Comparison of ENCODE assay signal across 8 mouse cellular contexts in the genomic region with DNA sequence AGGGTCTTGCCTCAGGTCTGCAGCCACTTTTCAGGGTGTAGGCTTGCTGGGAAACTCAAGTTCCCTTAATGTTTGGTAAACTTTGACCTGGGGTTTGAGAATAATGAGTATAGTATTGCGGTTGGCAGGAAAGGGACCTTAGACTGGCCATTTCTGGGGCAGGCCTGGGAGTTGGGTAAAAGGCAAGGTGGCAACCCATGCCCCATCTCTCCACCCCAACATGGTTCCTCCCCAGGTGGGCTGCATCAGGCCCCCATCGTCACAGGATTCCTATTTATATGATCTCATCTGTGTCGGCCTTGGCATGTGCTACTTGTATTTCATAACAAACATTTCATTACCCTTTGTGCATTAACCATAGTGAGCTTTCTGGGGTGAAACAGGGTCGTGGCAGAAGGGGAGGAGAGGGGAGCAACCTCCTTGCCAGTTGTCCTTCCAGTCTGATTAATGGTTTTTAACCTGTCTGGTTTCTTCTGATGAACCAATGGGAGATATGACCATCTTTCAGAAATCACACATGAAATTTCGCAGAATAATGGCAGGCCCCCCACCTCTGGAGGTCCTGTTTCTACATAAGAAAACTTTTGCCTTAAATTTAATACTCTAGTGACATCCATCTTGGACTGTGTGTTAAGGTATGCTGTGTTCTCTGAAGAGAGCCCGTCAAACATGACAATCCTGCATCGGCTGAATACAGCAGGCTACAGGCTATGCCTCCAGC. TPM values are rescaled to one million over a fixed set of nuclear protein-coding genes. Genes with fewer than 3 reads are reported as not detected.
DNase-seq lines count a peak whose midpoint lies in the region; ATAC-seq and TF ChIP-seq lines count a peak whose summit lies in the region.

No protein-coding gene starts in this region.

- H3K4me1 ChIP-seq in embryonic facial prominence, embryonic 14.5 days (ENCODE audit: control insufficient read depth, insufficient read depth, low read length) = peaks cover 51% of the 10 kb centered on the region
- peaks cover 35% of the 10 kb centered on the region for H3K4me1 ChIP-seq in intestine, embryonic 15.5 days (replicated peaks)
- peaks cover 83% of the 10 kb centered on the region for H3K4me1 ChIP-seq in midbrain, embryonic 13.5 days (replicated peaks)

- H3K9ac ChIP-seq in embryonic facial prominence, embryonic 14.5 days (ENCODE audit: low read depth, low read length) = peak overlapping the region; percentile 94
- peak overlapping the region; percentile 91 for H3K9ac ChIP-seq in intestine, embryonic 15.5 days
- H3K9ac ChIP-seq in midbrain, embryonic 13.5 days (replicated peaks) = peak overlapping the region; percentile 72; the same call in 1 of the 2 replicates

- 12% methylated on average over 7 of the region's 7 CpGs for WGBS in embryonic facial prominence, embryonic 14.5 days
- WGBS in intestine, embryonic 15.5 days = 29% methylated on average over 7 of the region's 7 CpGs
- 11% methylated on average over 7 of the region's 7 CpGs for WGBS in midbrain, embryonic 13.5 days

- H3K27ac ChIP-seq in gastrocnemius, adult 2 months = peak overlapping the region; percentile 97
- peak overlapping the region; percentile 97 for H3K27ac ChIP-seq in embryonic facial prominence, embryonic 14.5 days (replicated peaks; ENCODE audit: low read depth, low read length)
- H3K27ac ChIP-seq in intestine, embryonic 15.5 days = peak overlapping the region; percentile 96
- H3K27ac ChIP-seq in midbrain, embryonic 13.5 days = peak overlapping the region; percentile 14; the same call in 1 of the 2 replicates

- no peaks in the 10 kb centered on the region for H3K27me3 ChIP-seq in embryonic facial prominence, embryonic 14.5 days (replicated peaks; ENCODE audit: control insufficient read depth, insufficient read depth, low read length)
- H3K27me3 ChIP-seq in intestine, embryonic 15.5 days (replicated peaks) = no peaks in the 10 kb centered on the region
- H3K27me3 ChIP-seq in midbrain, embryonic 13.5 days = peaks cover 15% of the 10 kb centered on the region

- no peak for ATAC-seq in embryonic facial prominence, embryonic 14.5 days (ENCODE audit: low read depth)
- ATAC-seq in intestine, embryonic 15.5 days = no peak
- ATAC-seq in midbrain, embryonic 13.5 days = no peak

- no peaks in the 10 kb centered on the region for H3K9me3 ChIP-seq in embryonic facial prominence, embryonic 14.5 days (ENCODE audit: control insufficient read depth, low read length)
- H3K9me3 ChIP-seq in intestine, embryonic 15.5 days = no peaks in the 10 kb centered on the region
- H3K9me3 ChIP-seq in midbrain, embryonic 13.5 days = no peaks in the 10 kb centered on the region

- intact Hi-C loops in gastrocnemius, adult 2 months (cut with DNase I) = loop anchor here (10.0 kb wide), 1 partner anchor 171 kb away; a partner anchor contains a TSS
- intact Hi-C loops in left cerebral cortex, postnatal 10 days (cut with DNase I) = no loop called here

- H3K4me2 ChIP-seq in embryonic facial prominence, embryonic 14.5 days (ENCODE audit: low read depth, low read length) = peak overlapping the region; percentile 63
- H3K4me2 ChIP-seq in intestine, embryonic 15.5 days (replicated peaks) = peak overlapping the region; percentile 82
- H3K4me2 ChIP-seq in midbrain, embryonic 13.5 days (replicated peaks) = peak overlapping the region; percentile 76

- no peak for TF ChIP-seq CTCF in gastrocnemius, adult 2 months (IDR thresholded peaks at IDR 0.05)

- no peak for DNase-seq in gastrocnemius, adult 2 months
- DNase-seq in gastrocnemius, postnatal 10 days = no peak
- no peak for DNase-seq in embryonic facial prominence, embryonic 14.5 days (ENCODE audit: low spot score)
- no peak for DNase-seq in thymus, postnatal 0 days (ENCODE audit: low spot score)
- no peak for DNase-seq in urinary bladder, postnatal 25 days (ENCODE audit: low spot score)
- no peak for DNase-seq in left cerebral cortex, postnatal 10 days (ENCODE audit: extremely low spot score in 1 of 2, low spot score in 2 of 2)

- H3K36me3 ChIP-seq in embryonic facial prominence, embryonic 14.5 days (ENCODE audit: control insufficient read depth, insufficient read depth, low read length) = peaks cover 13% of the 10 kb centered on the region; the same call in 1 of the 2 replicates
- H3K36me3 ChIP-seq in intestine, embryonic 15.5 days = no peaks in the 10 kb centered on the region
- H3K36me3 ChIP-seq in midbrain, embryonic 13.5 days = no peaks in the 10 kb centered on the region

- peak overlapping the region; percentile 81 for H3K4me3 ChIP-seq in gastrocnemius, adult 2 months
- H3K4me3 ChIP-seq in embryonic facial prominence, embryonic 14.5 days (ENCODE audit: low read depth, low read length) = peak overlapping the region; percentile 90
- H3K4me3 ChIP-seq in intestine, embryonic 15.5 days (replicated peaks) = peak overlapping the region; percentile 79
- peak overlapping the region; percentile 54 for H3K4me3 ChIP-seq in midbrain, embryonic 13.5 days (replicated peaks)

RNA-seq across cellular contexts. Expression of a gene that starts 2.9 kb away (rescaled TPM):
- 10 to 100 TPM; 11.3 to 21.9 TPM for total RNA-seq in gastrocnemius, adult 2 months (2021)
- total RNA-seq in gastrocnemius, postnatal 10 days (2021) = 10 to 100 TPM; 33.3 to 48.8 TPM
- polyA plus RNA-seq in embryonic facial prominence, embryonic 14.5 days (2014; fragmentation: Nextera tagmentation; extraction: Ambion mirVana) = 404 and 407 TPM in 2 replicates
- polyA plus RNA-seq in intestine, embryonic 15.5 days (2015; fragmentation: Nextera tagmentation; extraction: Ambion mirVana) = 269 and 285 TPM in 2 replicates
- 175 and 214 TPM in 2 replicates for polyA plus RNA-seq in midbrain, embryonic 13.5 days (2015; fragmentation: Nextera tagmentation; extraction: Ambion mirVana)
- 262 and 327 TPM in 2 replicates for polyA plus RNA-seq in thymus, postnatal 0 days (2015; fragmentation: Nextera tagmentation; extraction: Ambion mirVana)
- 10 to 100 TPM; 37.3 to 54.8 TPM for total RNA-seq in left cerebral cortex, postnatal 10 days (2021)

RNA-seq across cellular contexts. Expression of a gene that starts 26.0 kb away (rescaled TPM):
- 1 to 10 TPM in 1 of 2 experiments, under 1 TPM in 1; 0.48 to 1.1 TPM for total RNA-seq in gastrocnemius, adult 2 months (2021)
- 10 to 100 TPM in 1 of 2 experiments, 1 to 10 TPM in 1; 6.9 to 11.0 TPM for total RNA-seq in gastrocnemius, postnatal 10 days (2021)
- 7.9 and 10.1 TPM in 2 replicates for polyA plus RNA-seq in embryonic facial prominence, embryonic 14.5 days (2014; fragmentation: Nextera tagmentation; extraction: Ambion mirVana)
- 8.1 and 9.8 TPM in 2 replicates for polyA plus RNA-seq in intestine, embryonic 15.5 days (2015; fragmentation: Nextera tagmentation; extraction: Ambion mirVana)
- polyA plus RNA-seq in midbrain, embryonic 13.5 days (2015; fragmentation: Nextera tagmentation; extraction: Ambion mirVana) = 3.8 and 4.0 TPM in 2 replicates
- 58.9 and 64.1 TPM in 2 replicates for polyA plus RNA-seq in thymus, postnatal 0 days (2015; fragmentation: Nextera tagmentation; extraction: Ambion mirVana)
- 1 to 10 TPM in 1 of 2 experiments, under 1 TPM in 1; 0.97 to 1.9 TPM for total RNA-seq in left cerebral cortex, postnatal 10 days (2021)

Comparison
In these comparisons a context has a peak if more than half of its experiments do, and no peak if none do; other contexts are left out.
1. H3K27ac ChIP-seq: peak in every context shown above with its lines; median percentile 97 in gastrocnemius, adult 2 months; 97 in embryonic facial prominence, embryonic 14.5 days; 96 in intestine, embryonic 15.5 days; 14 in midbrain, embryonic 13.5 days.